Mouse (Mus musculus): ENCODE measurements around the gene Zfp879. TPM values are rescaled to one million over a fixed set of nuclear protein-coding genes. Genes with fewer than 3 reads are reported as not detected.

Zfp879 gene
- total and polyA plus RNA-seq, 3 experiments, result not detected

- no peak overlapping the region for H3K9ac ChIP-seq (ENCODE audit: insufficient read depth, low read depth)
- H3K9me3 ChIP-seq (replicated peaks; ENCODE audit: low read length), result no peaks in the 10 kb centered on the region
- H3K4me2 ChIP-seq (ENCODE audit: insufficient read depth, low read depth, poor library complexity, severe bottlenecking), result peak overlapping the region; percentile 98
Observed at GRCm38 (mm10) chr11:50826214-50826613, 15.1 kb downstream of the Zfp879 start.

GRCm38 (mm10) chr11:50814233-50814632, 27.1 kb downstream of the Zfp879 start:
- Histone ChIP-seq H3K27ac (ENCODE audit: insufficient read depth, low read depth) (no peak overlapping the region), H3K9ac (ENCODE audit: insufficient read depth, low read depth) (no peak overlapping the region), H3K36me3 (replicated peaks in 1 of 2; ENCODE audit: control insufficient read depth in 1 of 2, insufficient read depth in 1 of 2, low read length in 1 of 2) (peaks cover 6 to 24% of the 10 kb centered on the region in 2 experiments), H3K4me1 (ENCODE audit: control insufficient read depth in 1 of 2, insufficient read depth in 2 of 2) (no peaks in the 10 kb centered on the region), H3K4me3 (replicated peaks in 1 of 3; ENCODE audit: low read depth in 2 of 3, low read length in 2 of 3, poor library complexity in 1 of 3) (no peak overlapping the region), H3K79me2 (replicated peaks; ENCODE audit: control insufficient read depth, extremely low read depth, insufficient read depth, poor library complexity, severe bottlenecking) (no peaks in the 10 kb centered on the region), H3K27me3 (replicated peaks) (no peaks in the 10 kb centered on the region), H3K9me3 (replicated peaks; ENCODE audit: low read length) (peaks cover 26% of the 10 kb centered on the region), H3K4me2 (ENCODE audit: insufficient read depth, low read depth, poor library complexity, severe bottlenecking) (no peak overlapping the region)
- dilution Hi-C loops (cut with MboI; ENCODE audit: extremely low pct_ligation_motif_present, extremely low pct_unique_long_range_greater_than_20kb, low sequenced_read_pairs) (no loop called here), in situ Hi-C loops (cut with MboI; ENCODE audit: low pct_ligation_motif_present, low pct_unique_long_range_greater_than_20kb, low sequenced_read_pairs) (no loop called here)
- no peak for DNase-seq (ENCODE audit: extremely low read depth)
- TF ChIP-seq TCF12 (IDR thresholded peaks at IDR 0.05; ENCODE audit: low read depth, low read length), result no peak
- TF ChIP-seq MAFK (IDR thresholded peaks at IDR 0.05; ENCODE audit: insufficient replicate concordance, low read length), result peak; percentile 98

More at GRCm38 (mm10) chr11:50826214-50826613, 15.1 kb downstream of the Zfp879 start:
- in situ Hi-C loops (cut with MboI; ENCODE audit: low pct_ligation_motif_present, low pct_unique_long_range_greater_than_20kb, low sequenced_read_pairs), result no loop called here
- Histone ChIP-seq H3K27me3 (replicated peaks) (no peaks in the 10 kb centered on the region), H3K36me3 (replicated peaks in 1 of 2; ENCODE audit: control insufficient read depth in 1 of 2, insufficient read depth in 1 of 2, low read length in 1 of 2) (peaks cover 0 to 4% of the 10 kb centered on the region in 2 experiments), H3K79me2 (replicated peaks; ENCODE audit: control insufficient read depth, extremely low read depth, insufficient read depth, poor library complexity, severe bottlenecking) (no peaks in the 10 kb centered on the region), H3K4me3 (replicated peaks in 1 of 3; ENCODE audit: low read depth in 2 of 3, low read length in 2 of 3, poor library complexity in 1 of 3) (no peak overlapping the region), H3K4me1 (ENCODE audit: control insufficient read depth in 1 of 2, insufficient read depth in 2 of 2) (peaks cover 3 to 13% of the 10 kb centered on the region in 2 experiments; a peak in 3 of 4 replicates), H3K27ac (ENCODE audit: insufficient read depth, low read depth) (no peak overlapping the region)
- TF ChIP-seq JUND (conservative IDR thresholded peaks at IDR 0.05; ENCODE audit: low read depth, low read length) (0 out of 2 replicates have a peak, but pooled peaks have one; percentile 9), MAX (IDR thresholded peaks at IDR 0.05; ENCODE audit: low read length) (no peak), GABPA (IDR thresholded peaks at IDR 0.05; ENCODE audit: insufficient replicate concordance, low read depth, low read length) (no peak), MEF2A (IDR thresholded peaks at IDR 0.05; ENCODE audit: borderline replicate concordance, low read depth, low read length) (0 out of 2 replicates have a peak, but pooled peaks have one; percentile 46), IRF4 (IDR thresholded peaks at IDR 0.05; ENCODE audit: low read depth, low read length) (peak; percentile 74), CHD2 (IDR thresholded peaks at IDR 0.05; ENCODE audit: low read length) (no peak), ZNF384 (IDR thresholded peaks at IDR 0.05; ENCODE audit: low read depth, low read length) (no peak), HCFC1 (IDR thresholded peaks at IDR 0.05; ENCODE audit: low read depth, low read length) (no peak), ETS1 (conservative IDR thresholded peaks at IDR 0.05; ENCODE audit: low read depth, low read length) (0 out of 2 replicates have a peak, but pooled peaks have one; percentile 17), EP300 (IDR thresholded peaks at IDR 0.05; ENCODE audit: low read length) (peak; percentile 58; the same call in 1 of the 2 replicates), NRF1 (IDR thresholded peaks at IDR 0.05; ENCODE audit: low read depth, low read length) (no peak), RAD21 (IDR thresholded peaks at IDR 0.05; ENCODE audit: low read depth, low read length) (no peak), CTCF (conservative IDR thresholded peaks at IDR 0.05 in 1 of 2, IDR thresholded peaks at IDR 0.05 in 1 of 2; ENCODE audit: low read depth in 2 of 2, low read length in 2 of 2) (no peak), SIN3A (IDR thresholded peaks at IDR 0.05; ENCODE audit: low read length) (peak; percentile 29; the same call in 1 of the 2 replicates), KAT2A (IDR thresholded peaks at IDR 0.05; ENCODE audit: insufficient replicate concordance, low read length) (no peak), RCOR1 (conservative IDR thresholded peaks at IDR 0.05; ENCODE audit: low read depth, low read length) (no peak), ZMIZ1 (IDR thresholded peaks at IDR 0.05; ENCODE audit: low read depth, low read length) (no peak), BHLHE40 (IDR thresholded peaks at IDR 0.05; ENCODE audit: low read depth, low read length) (peak; percentile 15; the same call in 1 of the 2 replicates), CHD1 (IDR thresholded peaks at IDR 0.05; ENCODE audit: low read depth, low read length) (no peak)
- dilution Hi-C loops (cut with MboI; ENCODE audit: extremely low pct_ligation_motif_present, extremely low pct_unique_long_range_greater_than_20kb, low sequenced_read_pairs), result no loop called here
- peak; percentile 52 for DNase-seq (ENCODE audit: extremely low read depth)

Data from CH12.LX (cell line).